Mouse (Mus musculus) kidney, adult 2 months (tissue): ENCODE data around the gene Ttll12.

Source experiments
- CTCF ChIP-seq: fragments of 200-500 bp; conservative IDR thresholded peaks from 2 replicates; pipeline ENCODE4 v1.5.1; 2011; ENCODE audit warnings: low read depth, mild to moderate bottlenecking, control low read depth, low read length, moderate library complexity, mixed read lengths; ENCODE audit not compliant: insufficient read depth, insufficient read length
- POLR2A ChIP-seq: fragments of 200-500 bp; IDR thresholded peaks from one replicate; pipeline ENCODE4 v1.6.1; 2011; ENCODE audit warnings: low read depth, low read length, control low read depth

- no peak for TF ChIP-seq POLR2A
- no peak for TF ChIP-seq CTCF
These were observed 64.7 kb downstream of the Ttll12 start for GRCm38 (mm10) chr15:83530233-83530632.
